Mouse (Mus musculus) liver, embryonic 15.5 days (tissue): ENCODE results near the gene Fam227a. TPM values are rescaled to one million over a fixed set of nuclear protein-coding genes. Genes with fewer than 3 reads are reported as not detected.

ENCODE experiments used
- ATAC-seq: fragments of 200-750 bp; cut with Nextera tagmentation; 2 replicates; pipeline ENCODE4 v1.8.0; 2017; ENCODE audit warnings: moderate number of reproducible peaks, mild to moderate bottlenecking, moderate library complexity; ENCODE audit not compliant: insufficient read depth
- H3K27ac ChIP-seq: fragments of 300-500 bp; sonication (generic); replicated peaks from 2 replicates; pipeline ENCODE4 v1.5.1; 2015; ENCODE audit warnings: mild to moderate bottlenecking, inconsistent platforms
- H3K27me3 ChIP-seq: fragments of 300-500 bp; sonication (generic); 2 replicates; pipeline ENCODE4 v1.6.1; 2015; ENCODE audit warnings: mild to moderate bottlenecking, inconsistent platforms
- H3K36me3 ChIP-seq: fragments of 300-500 bp; sonication (generic); replicated peaks from 2 replicates; pipeline ENCODE4 v1.6.1; 2015; ENCODE audit warnings: moderate library complexity, mild to moderate bottlenecking, inconsistent platforms
- H3K4me1 ChIP-seq: fragments of 300-500 bp; sonication (generic); replicated peaks from 2 replicates; pipeline ENCODE4 v1.6.1; 2015; ENCODE audit warnings: inconsistent platforms
- H3K4me2 ChIP-seq: fragments of 300-500 bp; sonication (generic); 2 replicates; pipeline ENCODE4 v1.6.1; 2015; ENCODE audit warnings: moderate library complexity, mild to moderate bottlenecking, inconsistent platforms
- H3K4me3 ChIP-seq: fragments of 300-500 bp; sonication (generic); replicated peaks from 2 replicates; pipeline ENCODE4 v1.5.1; 2015; ENCODE audit warnings: mild to moderate bottlenecking, inconsistent platforms
- H3K9ac ChIP-seq: fragments of 300-500 bp; sonication (generic); 2 replicates; pipeline ENCODE4 v1.6.1; 2015; ENCODE audit warnings: moderate library complexity, mild to moderate bottlenecking, inconsistent platforms
- H3K9me3 ChIP-seq: fragments of 300-500 bp; sonication (generic); replicated peaks from 2 replicates; pipeline ENCODE4 v1.6.1; 2016; ENCODE audit warnings: inconsistent platforms
- WGBS: fragments of 180-500 bp; shearing (Covaris S2); methylation state at CpG from one replicate; pipeline ENCODE4 v1.1.7; 2015; ENCODE audit warnings: mixed read lengths; ENCODE audit not compliant: insufficient replicate concordance; 5-methylcytosine and 5-hydroxymethylcytosine counted together
- polyA plus RNA-seq: library from polyadenylated mRNA; unstranded; fragments of >200 nt; fragmentation: Nextera tagmentation; extraction: Ambion mirVana; gene quantifications from 2 replicates; pipeline ENCODE4 v1.2.1, GENCODE M21; 2015

Gene Fam227a
- polyA plus RNA-seq, 1 experiment from 2014 or later = 0.05 TPM

- ATAC-seq = no peak
- WGBS = 56% methylated on average over 5 of the region's 5 CpGs
- Histone ChIP-seq H3K4me2 (no peak overlapping the region), H3K27me3 (no peaks in the 10 kb centered on the region), H3K4me3 (no peak overlapping the region), H3K27ac (no peak overlapping the region), H3K36me3 (no peaks in the 10 kb centered on the region), H3K4me1 (peaks cover 8% of the 10 kb centered on the region), H3K9ac (no peak overlapping the region), H3K9me3 (no peaks in the 10 kb centered on the region)
Observed at GRCm38 (mm10) chr15:79616729-79617128, 42.0 kb downstream of the Fam227a start.

- Histone ChIP-seq H3K36me3 (no peaks in the 10 kb centered on the region), H3K4me2 (no peak overlapping the region), H3K27me3 (no peaks in the 10 kb centered on the region), H3K9me3 (no peaks in the 10 kb centered on the region), H3K4me1 (peaks cover 8% of the 10 kb centered on the region), H3K27ac (no peak overlapping the region), H3K4me3 (no peak overlapping the region), H3K9ac (no peak overlapping the region)
- ATAC-seq = no peak
- 62% methylated on average over 7 of the region's 7 CpGs for WGBS
Observed at GRCm38 (mm10) chr15:79615501-79615900, 43.3 kb downstream of the Fam227a start.

GRCm38 (mm10) chr15:79609226-79609625, 49.5 kb downstream of the Fam227a start:
- peaks cover 30% of the 10 kb centered on the region for H3K27me3 ChIP-seq
- H3K4me3 ChIP-seq = no peak overlapping the region
- H3K9me3 ChIP-seq = no peaks in the 10 kb centered on the region
- no peak overlapping the region for H3K9ac ChIP-seq
- peaks cover 11% of the 10 kb centered on the region for H3K4me1 ChIP-seq
- no peaks in the 10 kb centered on the region for H3K36me3 ChIP-seq
- no peak overlapping the region for H3K4me2 ChIP-seq
- H3K27ac ChIP-seq = no peak overlapping the region
- WGBS = 80% methylated on average over 2 of the region's 2 CpGs
- no peak for ATAC-seq

- Histone ChIP-seq H3K4me3 (no peak overlapping the region), H3K9me3 (no peaks in the 10 kb centered on the region), H3K27ac (no peak overlapping the region), H3K36me3 (no peaks in the 10 kb centered on the region), H3K4me1 (peaks cover 11% of the 10 kb centered on the region), H3K9ac (no peak overlapping the region), H3K4me2 (no peak overlapping the region), H3K27me3 (peaks cover 36% of the 10 kb centered on the region)
- 65% methylated on average over 7 of the region's 7 CpGs for WGBS
- no peak for ATAC-seq
Observed at GRCm38 (mm10) chr15:79608214-79608613, 50.5 kb downstream of the Fam227a start.

GRCm38 (mm10) chr15:79607757-79608156, 51.0 kb downstream of the Fam227a start:
- WGBS = 41% methylated on average over 2 of the region's 2 CpGs
- Histone ChIP-seq H3K9ac (no peak overlapping the region), H3K27ac (no peak overlapping the region), H3K27me3 (peaks cover 40% of the 10 kb centered on the region), H3K4me3 (no peak overlapping the region), H3K4me2 (no peak overlapping the region), H3K4me1 (peaks cover 11% of the 10 kb centered on the region), H3K36me3 (no peaks in the 10 kb centered on the region), H3K9me3 (no peaks in the 10 kb centered on the region)
- ATAC-seq = no peak

- H3K4me3 ChIP-seq = no peak overlapping the region
- no peak overlapping the region for H3K4me2 ChIP-seq
- H3K36me3 ChIP-seq = no peaks in the 10 kb centered on the region
- 74% methylated on average over 12 of the region's 12 CpGs for whole genome bisulfite sequencing
- peaks cover 11% of the 10 kb centered on the region for H3K4me1 ChIP-seq
- no peaks in the 10 kb centered on the region for H3K9me3 ChIP-seq
- H3K27me3 ChIP-seq = peaks cover 40% of the 10 kb centered on the region
- H3K27ac ChIP-seq = no peak overlapping the region
- no peak overlapping the region for H3K9ac ChIP-seq
- ATAC-seq = no peak
Observed at GRCm38 (mm10) chr15:79606161-79606560, 52.6 kb downstream of the Fam227a start.

GRCm38 (mm10) chr15:79604990-79605665, 53.6 kb downstream of the Fam227a start, which contains the start of gene Dmc1:
Gene Dmc1 (minus strand): TSS chr15:79605109.
- ATAC-seq = no peak
- Histone ChIP-seq H3K9me3 (no peaks in the 10 kb centered on the region), H3K27me3 (peaks cover 40% of the 10 kb centered on the region), H3K36me3 (no peaks in the 10 kb centered on the region), H3K9ac (no peak within 1 kb of the TSS), H3K4me2 (peak within 1 kb of the TSS; percentile 50), H3K4me1 (peaks cover 11% of the 10 kb centered on the region), H3K4me3 (peak within 1 kb of the TSS; percentile 31), H3K27ac (no peak within 1 kb of the TSS)
- 13% methylated on average over 37 of the region's 37 CpGs for WGBS

GRCm38 (mm10) chr15:79600176-79600575, 58.6 kb downstream of the Fam227a start:
- no peak for ATAC-seq
- Histone ChIP-seq H3K9me3 (no peaks in the 10 kb centered on the region), H3K4me2 (no peak overlapping the region), H3K4me3 (no peak overlapping the region), H3K36me3 (no peaks in the 10 kb centered on the region), H3K9ac (no peak overlapping the region), H3K27me3 (peaks cover 20% of the 10 kb centered on the region), H3K4me1 (peaks cover 9% of the 10 kb centered on the region), H3K27ac (no peak overlapping the region)
- WGBS = 63% methylated on average over 2 of the region's 2 CpGs

- no peak for ATAC-seq
- H3K4me1 ChIP-seq = no peaks in the 10 kb centered on the region
- no peaks in the 10 kb centered on the region for H3K36me3 ChIP-seq
- H3K4me3 ChIP-seq = no peak overlapping the region
- no peak overlapping the region for H3K27ac ChIP-seq
- no peak overlapping the region for H3K4me2 ChIP-seq
- 53% methylated on average over 1 of the region's 1 CpGs for WGBS
- no peaks in the 10 kb centered on the region for H3K9me3 ChIP-seq
- no peak overlapping the region for H3K9ac ChIP-seq
- peaks cover 6% of the 10 kb centered on the region; the same call in 1 of the 2 replicates for H3K27me3 ChIP-seq
Observed at GRCm38 (mm10) chr15:79598715-79599114, 60.0 kb downstream of the Fam227a start.

GRCm38 (mm10) chr15:79581581-79581980, 77.2 kb downstream of the Fam227a start:
- WGBS = 39% methylated on average over 1 of the region's 1 CpGs
- Histone ChIP-seq H3K4me2 (no peak overlapping the region), H3K36me3 (no peaks in the 10 kb centered on the region), H3K9ac (no peak overlapping the region), H3K9me3 (no peaks in the 10 kb centered on the region), H3K4me1 (no peaks in the 10 kb centered on the region), H3K27me3 (no peaks in the 10 kb centered on the region), H3K27ac (no peak overlapping the region), H3K4me3 (no peak overlapping the region)
- no peak for ATAC-seq

- 42% methylated on average over 6 of the region's 6 CpGs for WGBS
- Histone ChIP-seq H3K27me3 (no peaks in the 10 kb centered on the region), H3K4me2 (no peak overlapping the region), H3K4me3 (no peak overlapping the region), H3K27ac (no peak overlapping the region), H3K9ac (no peak overlapping the region), H3K36me3 (no peaks in the 10 kb centered on the region), H3K9me3 (no peaks in the 10 kb centered on the region), H3K4me1 (no peaks in the 10 kb centered on the region)
- ATAC-seq = no peak
Observed at GRCm38 (mm10) chr15:79577671-79578426, 80.9 kb downstream of the Fam227a start.
